In the genomic region with DNA sequence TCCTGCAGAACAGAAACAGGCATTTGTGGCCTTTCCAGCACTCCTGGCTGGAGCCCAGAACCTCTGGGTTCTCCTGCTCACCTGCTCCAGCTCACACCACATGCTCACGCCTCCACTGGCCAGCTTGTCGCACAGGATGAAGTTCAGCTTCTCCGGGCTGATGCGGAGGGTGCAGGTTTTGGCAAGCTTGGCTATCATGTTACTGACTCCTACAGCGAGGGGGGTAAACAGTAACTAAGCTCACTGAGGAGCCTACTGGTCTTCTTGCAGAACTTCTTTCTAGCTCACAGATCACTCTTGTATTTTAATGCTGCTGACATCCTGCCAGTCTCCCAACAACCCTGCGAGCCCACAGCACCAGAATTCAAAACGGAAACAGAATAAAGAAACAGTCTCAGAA, we compare ENCODE assay signal across 8 mouse cellular contexts. TPM values are rescaled to one million over a fixed set of nuclear protein-coding genes. Genes with fewer than 3 reads are reported as not detected.
DNase-seq lines count a peak whose midpoint lies in the region; ATAC-seq and TF ChIP-seq lines count a peak whose summit lies in the region.

No protein-coding gene starts in this region.

- TF ChIP-seq CTCF in cortical plate, adult 2 months (IDR thresholded peaks at IDR 0.05; ENCODE audit: extremely low read depth, insufficient read depth, low read length) = no peak

- H3K27ac ChIP-seq in heart, embryonic 10.5 days = peak overlapping the region; percentile 98
- H3K27ac ChIP-seq in ES-E14 (ENCODE audit: insufficient read depth, low read depth, low read length, poor library complexity, severe bottlenecking) = peak overlapping the region; percentile 54; the same call in 1 of the 2 replicates
- H3K27ac ChIP-seq in cortical plate, adult 2 months (ENCODE audit: insufficient read depth, low read length) = peak overlapping the region; percentile 52; the same call in 1 of the 2 replicates
- peak overlapping the region; percentile 96 for H3K27ac ChIP-seq in heart, embryonic 15.5 days

- in situ Hi-C loops in ES-E14 (cut with MboI; ENCODE audit: low sequenced_read_pairs in 2 of 2, unreplicated experiment in 2 of 2) = no loop called here

- peak; percentile 29 for ATAC-seq in heart, embryonic 15.5 days (replicated peaks; ENCODE audit: insufficient number of reproducible peaks, insufficient read depth, low FRiP score, low read depth)

- H3K27me3 ChIP-seq in heart, embryonic 10.5 days (ENCODE audit: insufficient read depth, poor library complexity, severe bottlenecking) = no peaks in the 10 kb centered on the region
- H3K27me3 ChIP-seq in heart, embryonic 15.5 days = no peaks in the 10 kb centered on the region
- peaks cover 1% of the 10 kb centered on the region for H3K27me3 ChIP-seq in megakaryocyte, embryonic 14.5 days (replicated peaks)

- no peaks in the 10 kb centered on the region for H3K9me3 ChIP-seq in heart, embryonic 10.5 days
- no peaks in the 10 kb centered on the region for H3K9me3 ChIP-seq in ES-E14 (ENCODE audit: control insufficient read depth, insufficient read depth, low read depth, low read length)
- H3K9me3 ChIP-seq in heart, embryonic 15.5 days (replicated peaks) = no peaks in the 10 kb centered on the region
- H3K9me3 ChIP-seq in megakaryocyte, embryonic 14.5 days = no peaks in the 10 kb centered on the region

- peak overlapping the region; percentile 84 for H3K4me3 ChIP-seq in heart, embryonic 10.5 days
- peak overlapping the region; percentile 87 to 88 for H3K4me3 ChIP-seq in ES-E14 (ENCODE audit: insufficient read depth in 1 of 2, low read depth in 1 of 2, low read length in 2 of 2, poor library complexity in 1 of 2, severe bottlenecking in 1 of 2)
- peak overlapping the region; percentile 85 for H3K4me3 ChIP-seq in cortical plate, adult 2 months (ENCODE audit: insufficient read depth, low read length)
- peak overlapping the region; percentile 94 for H3K4me3 ChIP-seq in heart, embryonic 15.5 days
- peak overlapping the region; percentile 92 for H3K4me3 ChIP-seq in megakaryocyte, embryonic 14.5 days (replicated peaks)

- intact Hi-C loops in heart, postnatal 10 days (cut with DNase I) = no loop called here

- peak; percentile 82 for DNase-seq in heart, embryonic 10.5 days (ENCODE audit: low spot score)
- no peak for DNase-seq in heart, postnatal 10 days
- DNase-seq in ES-E14 (ENCODE audit: low read depth, low spot score) = no peak
- DNase-seq in kidney, postnatal 14 days = peak; percentile 79
- peak; percentile 28 for DNase-seq in testis, postnatal 14 days (ENCODE audit: low spot score)

- TF ChIP-seq POLR2A in cortical plate, adult 2 months (IDR thresholded peaks at IDR 0.05; ENCODE audit: extremely low read depth, insufficient read depth, low read length) = no peak

- peak overlapping the region; percentile 90 for H3K4me2 ChIP-seq in heart, embryonic 15.5 days

- H3K4me1 ChIP-seq in heart, embryonic 10.5 days = peaks cover 9% of the 10 kb centered on the region; the same call in 1 of the 2 replicates
- H3K4me1 ChIP-seq in ES-E14 (ENCODE audit: control insufficient read depth in 2 of 2, insufficient read depth in 2 of 2, low read length in 2 of 2, poor library complexity in 1 of 2) = peaks cover 0 to 3% of the 10 kb centered on the region in 2 experiments; a peak in 1 of 4 replicates
- H3K4me1 ChIP-seq in cortical plate, adult 2 months (ENCODE audit: control insufficient read depth, insufficient read depth, low read length) = no peaks in the 10 kb centered on the region
- peaks cover 9% of the 10 kb centered on the region for H3K4me1 ChIP-seq in heart, embryonic 15.5 days (replicated peaks)
- H3K4me1 ChIP-seq in megakaryocyte, embryonic 14.5 days = peaks cover 13% of the 10 kb centered on the region

- peaks cover 28% of the 10 kb centered on the region for H3K36me3 ChIP-seq in heart, embryonic 10.5 days
- H3K36me3 ChIP-seq in ES-E14 (ENCODE audit: control insufficient read depth, insufficient read depth, low read length, poor library complexity, severe bottlenecking) = peaks cover 5% of the 10 kb centered on the region
- peaks cover 22% of the 10 kb centered on the region for H3K36me3 ChIP-seq in heart, embryonic 15.5 days
- H3K36me3 ChIP-seq in megakaryocyte, embryonic 14.5 days (replicated peaks; ENCODE audit: low read length) = peaks cover 32% of the 10 kb centered on the region

- H3K9ac ChIP-seq in ES-E14 (ENCODE audit: insufficient read depth, low read depth, low read length, poor library complexity, severe bottlenecking) = peak overlapping the region; percentile 90
- peak overlapping the region; percentile 95 for H3K9ac ChIP-seq in heart, embryonic 15.5 days

- WGBS in heart, embryonic 10.5 days = 0% methylated on average over 7 of the region's 7 CpGs
- WGBS in heart, embryonic 15.5 days = 0% methylated on average over 7 of the region's 7 CpGs

TF ChIP-seq in ES-E14, 5 proteins besides CTCF, POLR2A, EP300 and RAD21:
- no peak for TF ChIP-seq CHD2 (IDR thresholded peaks at IDR 0.05; ENCODE audit: low read depth, low read length)
- TF ChIP-seq ZNF384 (IDR thresholded peaks at IDR 0.05; ENCODE audit: low read depth, low read length) = no peak
- no peak for TF ChIP-seq HCFC1 (IDR thresholded peaks at IDR 0.05; ENCODE audit: borderline replicate concordance, insufficient read depth, low read length)
- no peak for TF ChIP-seq ZC3H11A (IDR thresholded peaks at IDR 0.05; ENCODE audit: borderline replicate concordance, low read depth, low read length)

RNA-seq across cellular contexts. Expression of gene Hus1, which starts 0.6 kb away (rescaled TPM):
- polyA plus RNA-seq in heart, embryonic 10.5 days (2016; fragmentation: Nextera tagmentation; extraction: Ambion mirVana) = 15.9 and 20.2 TPM in 2 replicates
- total RNA-seq in heart, postnatal 10 days (2021) = 10 to 100 TPM; 11.3 to 16.1 TPM
- 26.6 and 27.4 TPM in 2 replicates for total RNA-seq in ES-E14 (2012; rRNA removed)
- polyA plus RNA-seq in cortical plate, adult 2 months (2012; rRNA removed) = 12.1 and 12.8 TPM in 2 replicates
- polyA plus RNA-seq in heart, embryonic 15.5 days (2015; fragmentation: Nextera tagmentation; extraction: Ambion mirVana) = 12.3 and 12.6 TPM in 2 replicates
- polyA plus RNA-seq in megakaryocyte, embryonic 14.5 days (2012; ENCODE audit: insufficient read depth, low replicate concordance) = 0.97 and 1.5 TPM in 2 replicates

RNA-seq across cellular contexts. Expression of gene Pkd1l1, which starts 37.4 kb away (rescaled TPM):
- 0.04 TPM in 2 replicates for polyA plus RNA-seq in heart, embryonic 10.5 days (2016; fragmentation: Nextera tagmentation; extraction: Ambion mirVana)
- total RNA-seq in heart, postnatal 10 days (2021) = not detected
- 0.32 and 0.58 TPM in 2 replicates for total RNA-seq in ES-E14 (2012; rRNA removed)
- polyA plus RNA-seq in cortical plate, adult 2 months (2012; rRNA removed) = 0.06 TPM in 2 replicates
- polyA plus RNA-seq in heart, embryonic 15.5 days (2015; fragmentation: Nextera tagmentation; extraction: Ambion mirVana) = 0.08 TPM in 1 of 2 replicates, not detected in the other
- polyA plus RNA-seq in megakaryocyte, embryonic 14.5 days (2012; ENCODE audit: insufficient read depth, low replicate concordance) = not detected in 2 replicates

RNA-seq across cellular contexts. Expression of gene Gm11992, which starts 38.0 kb away (rescaled TPM):
- 0.88 and 2.6 TPM in 2 replicates for polyA plus RNA-seq in heart, embryonic 10.5 days (2016; fragmentation: Nextera tagmentation; extraction: Ambion mirVana)
- total RNA-seq in heart, postnatal 10 days (2021) = 1 to 10 TPM; 2.2 to 2.6 TPM
- 0.18 and 0.32 TPM in 2 replicates for total RNA-seq in ES-E14 (2012; rRNA removed)
- 0.81 and 1.1 TPM in 2 replicates for polyA plus RNA-seq in cortical plate, adult 2 months (2012; rRNA removed)
- polyA plus RNA-seq in heart, embryonic 15.5 days (2015; fragmentation: Nextera tagmentation; extraction: Ambion mirVana) = 3.3 and 5.1 TPM in 2 replicates
- polyA plus RNA-seq in megakaryocyte, embryonic 14.5 days (2012; ENCODE audit: insufficient read depth, low replicate concordance) = 0.93 TPM in 1 of 2 replicates, not detected in the other

RNA-seq across cellular contexts. Expression of gene Sun3, which starts 38.4 kb away (rescaled TPM):
- polyA plus RNA-seq in heart, embryonic 10.5 days (2016; fragmentation: Nextera tagmentation; extraction: Ambion mirVana) = 0.20 and 0.35 TPM in 2 replicates
- total RNA-seq in heart, postnatal 10 days (2021) = 1 to 10 TPM; 4.8 to 5.5 TPM
- total RNA-seq in ES-E14 (2012; rRNA removed) = not detected in 2 replicates
- polyA plus RNA-seq in cortical plate, adult 2 months (2012; rRNA removed) = 0.08 TPM in 1 of 2 replicates, not detected in the other
- polyA plus RNA-seq in heart, embryonic 15.5 days (2015; fragmentation: Nextera tagmentation; extraction: Ambion mirVana) = 0.49 and 0.82 TPM in 2 replicates
- not detected in 2 replicates for polyA plus RNA-seq in megakaryocyte, embryonic 14.5 days (2012; ENCODE audit: insufficient read depth, low replicate concordance)

Comparison
In these comparisons a context has a peak if more than half of its experiments do, and no peak if none do; other contexts are left out.
1. DNase-seq: peak in heart, embryonic 10.5 days (single experiment), kidney, postnatal 14 days (single experiment) and testis, postnatal 14 days (single experiment); none in heart, postnatal 10 days (0 of 2) and ES-E14 (single experiment).
2. Peak in every context shown above with its lines, with median percentiles within 50 percentile points of each other: H3K27ac ChIP-seq and H3K4me3 ChIP-seq.